Mouse (Mus musculus) MEL (cell line): ENCODE measurements around the gene Ddi2. TPM values are rescaled to one million over a fixed set of nuclear protein-coding genes. Genes with fewer than 3 reads are reported as not detected.
A peak's percentile ranks its signal among the peaks of the same experiment; 100 is the strongest.

ENCODE experiments used
- DNase-seq: peaks from one replicate; pipeline ENCODE4 v3.0.0; 2011; ENCODE audit warnings: low read depth, low spot score
- H3K27ac ChIP-seq: 2 replicates; pipeline ENCODE4 v1.5.1; 2012; ENCODE audit warnings: low read depth, mild to moderate bottlenecking, control low read depth, low read length, moderate library complexity; ENCODE audit not compliant: control insufficient read depth
- H3K27me3 ChIP-seq, 2 experiments: fragments of 150-350 bp in 1 of 2; sonication (generic) in 1 of 2; 2 replicates each; pipeline ENCODE4 v1.6.1; 2012; ENCODE audit warnings: low read length in 2 of 2, mild to moderate bottlenecking in 2 of 2, improper control_type of control experiment in 1 of 2, moderate library complexity in 1 of 2; ENCODE audit not compliant: insufficient read depth in 2 of 2, control insufficient read depth in 1 of 2
- H3K36me3 ChIP-seq, 2 experiments: 2 replicates each; pipeline ENCODE4 v1.6.1; 2012 to 2014; ENCODE audit warnings: low read length in 2 of 2, improper control_type of control experiment in 1 of 2, inconsistent platforms in 1 of 2, mild to moderate bottlenecking in 1 of 2; ENCODE audit not compliant: insufficient read depth in 2 of 2, control insufficient read depth in 1 of 2
- H3K4me1 ChIP-seq, 2 experiments: fragments of 150-350 bp in 1 of 2; sonication (generic) in 1 of 2; 2 replicates each; pipeline ENCODE4 v1.6.1; 2012; ENCODE audit warnings: low read length in 2 of 2, improper control_type of control experiment in 1 of 2, mild to moderate bottlenecking in 1 of 2; ENCODE audit not compliant: insufficient read depth in 2 of 2, control insufficient read depth in 1 of 2
- H3K4me3 ChIP-seq, 2 experiments: fragments of 150-350 bp in 1 of 2; sonication (generic) in 1 of 2; 2 replicates each; pipeline ENCODE4 v1.5.1; 2012; ENCODE audit warnings: low read depth in 2 of 2, low read length in 2 of 2, mild to moderate bottlenecking in 2 of 2, moderate library complexity in 2 of 2, control low read depth in 1 of 2, improper control_type of control experiment in 1 of 2; ENCODE audit not compliant: control insufficient read depth in 1 of 2, insufficient read depth in 1 of 2
- H3K79me2 ChIP-seq: 2 replicates; pipeline ENCODE4 v1.6.1; 2012; ENCODE audit warnings: mild to moderate bottlenecking, low read length, moderate library complexity; ENCODE audit not compliant: control insufficient read depth, poor library complexity, insufficient read depth
- H3K9ac ChIP-seq: 2 replicates; pipeline ENCODE4 v1.6.1; 2012; ENCODE audit warnings: low read depth, mild to moderate bottlenecking, control low read depth, low read length, moderate library complexity; ENCODE audit not compliant: control insufficient read depth, poor library complexity, severe bottlenecking
- H3K9me3 ChIP-seq: fragments of 150-350 bp; sonication (generic); replicated peaks from 2 replicates; pipeline ENCODE4 v1.6.1; 2012; ENCODE audit warnings: mild to moderate bottlenecking, low read length, improper control_type of control experiment, moderate library complexity; ENCODE audit not compliant: insufficient read depth
- BHLHE40 ChIP-seq: IDR thresholded peaks from 2 replicates; pipeline ENCODE4 v1.6.1; 2012; ENCODE audit warnings: low read depth, mild to moderate bottlenecking, inconsistent platforms, low read length, improper control_type of control experiment, borderline replicate concordance
- CHD1 ChIP-seq: IDR thresholded peaks from 2 replicates; pipeline ENCODE4 v1.6.1; 2012; ENCODE audit warnings: low read depth, mild to moderate bottlenecking, inconsistent platforms, low read length, improper control_type of control experiment
- CHD2 ChIP-seq: IDR thresholded peaks from 2 replicates; pipeline ENCODE4 v1.6.1; 2011; ENCODE audit warnings: low read length, improper control_type of control experiment
- CTCF ChIP-seq, 3 experiments: IDR thresholded peaks in 2 of 3; conservative IDR thresholded peaks in 1 of 3; 2 replicates each; pipeline ENCODE4 v1.5.1; 2011 to 2012; ENCODE audit warnings: low read length in 3 of 3, low read depth in 2 of 3, mild to moderate bottlenecking in 2 of 3, improper control_type of control experiment in 1 of 3, inconsistent platforms in 1 of 3, mixed read lengths in 1 of 3, moderate library complexity in 1 of 3; ENCODE audit not compliant: control insufficient read depth in 1 of 3, insufficient read depth in 1 of 3, poor library complexity in 1 of 3, severe bottlenecking in 1 of 3
- E2F4 ChIP-seq: IDR thresholded peaks from 2 replicates; pipeline ENCODE4 v1.6.1; 2011; ENCODE audit warnings: low read depth, low read length, improper control_type of control experiment, borderline replicate concordance
- ELF1 ChIP-seq: IDR thresholded peaks from 2 replicates; pipeline ENCODE4 v1.6.1; 2014; ENCODE audit warnings: low read depth, mild to moderate bottlenecking, inconsistent platforms, low read length, improper control_type of control experiment, moderate library complexity
- EP300 ChIP-seq, 2 experiments: IDR thresholded peaks; 2 replicates each; pipeline ENCODE4 v1.6.1; 2011; ENCODE audit warnings: improper control_type of control experiment in 2 of 2, low read length in 2 of 2, low read depth in 1 of 2, mild to moderate bottlenecking in 1 of 2
- ETS1 ChIP-seq: IDR thresholded peaks from 2 replicates; pipeline ENCODE4 v1.6.1; 2012; ENCODE audit warnings: low read depth, mild to moderate bottlenecking, inconsistent platforms, low read length, improper control_type of control experiment, moderate library complexity
- GABPA ChIP-seq: IDR thresholded peaks from 2 replicates; pipeline ENCODE4 v1.6.1; 2012; ENCODE audit warnings: low read depth, mild to moderate bottlenecking, inconsistent platforms, low read length, improper control_type of control experiment, moderate library complexity
- GATA1 ChIP-seq: IDR thresholded peaks from 2 replicates; pipeline ENCODE4 v1.6.1; 2011; ENCODE audit warnings: low read depth, low read length, improper control_type of control experiment
- HCFC1 ChIP-seq: IDR thresholded peaks from 2 replicates; pipeline ENCODE4 v1.6.1; 2012; ENCODE audit warnings: low read depth, mild to moderate bottlenecking, inconsistent platforms, low read length, improper control_type of control experiment, moderate library complexity
- JUND ChIP-seq: IDR thresholded peaks from 2 replicates; pipeline ENCODE4 v1.6.1; 2011; ENCODE audit warnings: low read depth, mild to moderate bottlenecking, improper control_type of control experiment, low read length
- KAT2A ChIP-seq: conservative IDR thresholded peaks from 2 replicates; pipeline ENCODE4 v1.6.1; 2012; ENCODE audit warnings: low read depth, low read length, improper control_type of control experiment, inconsistent platforms
- MAX ChIP-seq: IDR thresholded peaks from 2 replicates; pipeline ENCODE4 v1.6.1; 2011; ENCODE audit warnings: low read length, improper control_type of control experiment
- MAZ ChIP-seq: IDR thresholded peaks from 2 replicates; pipeline ENCODE4 v1.6.1; 2012; ENCODE audit warnings: low read depth, mild to moderate bottlenecking, inconsistent platforms, low read length, improper control_type of control experiment
- MEF2A ChIP-seq: IDR thresholded peaks from 2 replicates; pipeline ENCODE4 v1.6.1; 2014; ENCODE audit warnings: low read depth, mild to moderate bottlenecking, inconsistent platforms, low read length, improper control_type of control experiment; ENCODE audit not compliant: poor library complexity, insufficient replicate concordance, severe bottlenecking; ENCODE audit errors: extremely low read depth
- MXI1 ChIP-seq: IDR thresholded peaks from 2 replicates; pipeline ENCODE4 v1.6.1; 2011; ENCODE audit warnings: mild to moderate bottlenecking, low read depth, low read length, improper control_type of control experiment
- NELFE ChIP-seq: IDR thresholded peaks from 2 replicates; pipeline ENCODE4 v1.6.1; 2011; ENCODE audit warnings: low read depth, low read length, improper control_type of control experiment
- NRF1 ChIP-seq: IDR thresholded peaks from 2 replicates; pipeline ENCODE4 v1.6.1; 2014; ENCODE audit warnings: low read depth, mild to moderate bottlenecking, inconsistent platforms, low read length, improper control_type of control experiment, moderate library complexity; ENCODE audit not compliant: poor library complexity, insufficient read depth, severe bottlenecking
- POLR2A ChIP-seq, 2 experiments: IDR thresholded peaks; 2 replicates each; pipeline ENCODE4 v1.6.1; 2011 to 2012; ENCODE audit warnings: low read length in 2 of 2, mild to moderate bottlenecking in 2 of 2, control low read depth in 1 of 2, improper control_type of control experiment in 1 of 2, low read depth in 1 of 2, moderate library complexity in 1 of 2; ENCODE audit not compliant: control insufficient read depth in 1 of 2, insufficient read depth in 1 of 2, poor library complexity in 1 of 2
- POLR2AphosphoS2 ChIP-seq: IDR thresholded peaks from 2 replicates; pipeline ENCODE4 v1.6.1; 2011; ENCODE audit warnings: low read length, improper control_type of control experiment
- POLR2AphosphoS5 ChIP-seq: IDR thresholded peaks from 2 replicates; pipeline ENCODE4 v1.6.1; 2012; ENCODE audit warnings: low read depth, borderline replicate concordance, mild to moderate bottlenecking, inconsistent platforms, low read length, moderate library complexity, mixed read lengths
- RAD21 ChIP-seq: IDR thresholded peaks from 2 replicates; pipeline ENCODE4 v1.6.1; 2011; ENCODE audit warnings: mild to moderate bottlenecking, low read depth, low read length, improper control_type of control experiment
- RCOR1 ChIP-seq: IDR thresholded peaks from 2 replicates; pipeline ENCODE4 v1.6.1; 2012; ENCODE audit warnings: low read depth, mild to moderate bottlenecking, inconsistent platforms, low read length, improper control_type of control experiment
- SMC3 ChIP-seq: IDR thresholded peaks from 2 replicates; pipeline ENCODE4 v1.6.1; 2011; ENCODE audit warnings: low read depth, low read length, improper control_type of control experiment
- TAL1 ChIP-seq: IDR thresholded peaks from 2 replicates; pipeline ENCODE4 v1.6.1; 2012; ENCODE audit warnings: mild to moderate bottlenecking, inconsistent platforms, low read length, moderate library complexity, mixed read lengths
- TBP ChIP-seq: IDR thresholded peaks from 2 replicates; pipeline ENCODE4 v1.8.0; 2011; ENCODE audit warnings: low read depth, low read length, improper control_type of control experiment
- TCF12 ChIP-seq: IDR thresholded peaks from 2 replicates; pipeline ENCODE4 v1.6.1; 2014; ENCODE audit warnings: low read depth, mild to moderate bottlenecking, inconsistent platforms, low read length, improper control_type of control experiment, moderate library complexity
- USF1 ChIP-seq: IDR thresholded peaks from 2 replicates; pipeline ENCODE4 v1.6.1; 2014; ENCODE audit warnings: low read depth, mild to moderate bottlenecking, inconsistent platforms, low read length, improper control_type of control experiment, moderate library complexity
- ZC3H11A ChIP-seq: IDR thresholded peaks from 2 replicates; pipeline ENCODE4 v1.6.1; 2012; ENCODE audit warnings: low read depth, mild to moderate bottlenecking, inconsistent platforms, low read length, improper control_type of control experiment
- ZKSCAN1 ChIP-seq: IDR thresholded peaks from 2 replicates; pipeline ENCODE4 v1.6.1; 2012; ENCODE audit warnings: low read depth, mild to moderate bottlenecking, inconsistent platforms, low read length, improper control_type of control experiment, moderate library complexity
- ZMIZ1 ChIP-seq: IDR thresholded peaks from 2 replicates; pipeline ENCODE4 v1.6.1; 2012; ENCODE audit warnings: low read depth, mild to moderate bottlenecking, inconsistent platforms, low read length, improper control_type of control experiment, moderate library complexity
- ZNF384 ChIP-seq: IDR thresholded peaks from 2 replicates; pipeline ENCODE4 v1.6.1; 2012; ENCODE audit warnings: low read depth, mild to moderate bottlenecking, inconsistent platforms, low read length, improper control_type of control experiment
- polyA plus RNA-seq, 2 experiments: library from polyadenylated mRNA; stranded (reverse) in 1 of 2; unstranded in 1 of 2; fragments of >175 nt in 1 of 2; fragments of >200 nt in 1 of 2; gene quantifications; 2 replicates each; pipeline versions ENCODE4 v1.2.1 to v1.2.4; 2012; ENCODE audit warnings: low replicate concordance in 2 of 2, low read depth in 1 of 2; ENCODE audit not compliant: insufficient read length in 2 of 2, insufficient read depth in 1 of 2, missing spikeins in 1 of 2
- total RNA-seq: library from RNA; depleted of rRNA; stranded (reverse); fragments of 300-350 nt; gene quantifications from 2 replicates; pipeline ENCODE4 v1.2.3, GENCODE M21; 2012

The Ddi2 gene
- total and polyA plus RNA-seq, 3 experiments, result 40.7 to 42.8 TPM; not detected in 1

DNA sequence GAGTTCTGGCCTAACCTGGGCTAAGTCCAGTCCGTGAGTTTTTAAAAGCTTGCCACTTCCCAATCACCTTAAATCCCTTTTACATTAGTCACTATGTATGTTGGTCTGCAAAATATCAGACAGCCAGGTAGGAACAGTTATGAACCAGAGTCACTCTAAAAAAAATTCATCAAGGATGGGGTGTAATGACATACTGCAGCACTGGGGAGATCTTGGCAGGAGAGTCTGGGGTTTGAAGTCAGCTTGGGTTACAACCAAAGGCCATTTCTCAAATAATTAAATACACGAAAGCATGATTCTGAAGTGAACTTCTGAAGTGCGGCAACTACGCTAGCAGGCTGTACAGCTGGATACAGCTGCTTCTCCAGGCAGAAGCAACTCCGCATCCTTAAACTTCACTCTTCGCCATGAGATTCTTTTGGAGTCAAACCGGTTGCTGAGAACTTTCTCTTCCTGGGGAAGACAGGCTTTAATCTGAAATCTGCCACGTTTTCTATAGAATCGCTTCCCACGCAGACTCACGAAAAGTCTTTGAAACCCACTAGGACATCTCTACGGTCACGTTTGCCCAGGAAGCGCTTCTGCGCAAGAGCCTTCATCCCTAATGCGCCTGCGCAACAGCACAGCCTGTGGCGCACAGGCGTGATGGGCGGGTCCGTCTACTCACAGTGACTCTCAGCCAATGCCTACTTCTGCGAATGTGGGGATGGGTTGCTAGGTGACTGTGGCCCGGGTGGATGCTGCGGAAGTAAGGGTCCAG, 11.4 kb upstream of the Ddi2 start:
- Histone ChIP-seq H3K9ac (peak overlapping the region; percentile 2; the same call in 1 of the 2 replicates), H3K79me2 (no peaks in the 10 kb centered on the region), H3K27me3 (no peaks in the 10 kb centered on the region), H3K36me3 (peaks cover 0 to 4% of the 10 kb centered on the region in 2 experiments; a peak in 2 of 4 replicates), H3K9me3 (no peaks in the 10 kb centered on the region), H3K4me1 (peaks cover 0 to 13% of the 10 kb centered on the region in 2 experiments; a peak in 2 of 4 replicates), H3K27ac (no peak overlapping the region), H3K4me3 (peak overlapping the region; percentile 8 to 31; a peak in 3 of 4 replicates)
- peak; percentile 91 for DNase-seq
- peak; percentile 34; the same call in 1 of the 2 replicates for TF ChIP-seq RCOR1
- no peak for TF ChIP-seq KAT2A
- peak; percentile 53 for TF ChIP-seq ELF1
- TF ChIP-seq NRF1, result peak; percentile 89
- TF ChIP-seq MAX, result no peak
- TF ChIP-seq MXI1, result no peak
- TF ChIP-seq GABPA, result no peak
- no peak for TF ChIP-seq TCF12
- TF ChIP-seq HCFC1, result peak; percentile 54
- no peak for TF ChIP-seq EP300 (IDR thresholded peaks at IDR 0.05; ENCODE audit: low read depth in 1 of 2, low read length in 2 of 2)
- peak; percentile 35; the same call in 1 of the 2 replicates for TF ChIP-seq BHLHE40
- no peak for TF ChIP-seq POLR2AphosphoS5
- TF ChIP-seq ETS1, result no peak
- no peak for TF ChIP-seq USF1
- no peak for TF ChIP-seq CHD1
- TF ChIP-seq CTCF (IDR thresholded peaks at IDR 0.05 in 2 of 3, conservative IDR thresholded peaks at IDR 0.05 in 1 of 3; ENCODE audit: control insufficient read depth in 1 of 3, insufficient read depth in 1 of 3, low read depth in 2 of 3, low read length in 3 of 3, poor library complexity in 1 of 3, severe bottlenecking in 1 of 3), result no peak
- TF ChIP-seq ZKSCAN1, result no peak
- TF ChIP-seq NELFE, result peak; percentile 69
- TF ChIP-seq MEF2A, result no peak
- no peak for TF ChIP-seq JUND
- no peak for TF ChIP-seq RAD21
- TF ChIP-seq MAZ, result no peak
- TF ChIP-seq CHD2, result no peak
- TF ChIP-seq ZNF384, result no peak
- no peak for TF ChIP-seq TBP
- TF ChIP-seq E2F4, result no peak
- no peak for TF ChIP-seq SMC3
- TF ChIP-seq POLR2A (IDR thresholded peaks at IDR 0.05; ENCODE audit: control insufficient read depth in 1 of 2, insufficient read depth in 1 of 2, low read depth in 1 of 2, low read length in 2 of 2, poor library complexity in 1 of 2), result peak in 1 of 2 experiments; percentile 77; a peak in 2 of 4 replicates
- no peak for TF ChIP-seq ZMIZ1
- no peak for TF ChIP-seq TAL1
- TF ChIP-seq GATA1, result no peak
- no peak for TF ChIP-seq ZC3H11A
- no peak for TF ChIP-seq POLR2AphosphoS2
